Mouse (Mus musculus) urinary bladder, adult 2 months (tissue): Measurements from ENCODE around the gene 3110082J24Rik. TPM values are rescaled to one million over a fixed set of nuclear protein-coding genes. Genes with fewer than 3 reads are reported as not detected.
A peak's percentile ranks its signal among the peaks of the same experiment; 100 is the strongest.

Source experiments
- DNase-seq: peaks from one replicate; pipeline ENCODE4 v3.0.0; 2022; ENCODE audit warnings: low spot score
- polyA plus RNA-seq: library from polyadenylated mRNA; depleted of rRNA; stranded (reverse); fragments of >200 nt; gene quantifications from 2 replicates; pipeline ENCODE4 v1.2.3, GENCODE M21; 2012

3110082J24Rik gene
- polyA plus RNA-seq, 1 experiment, result not detected

DNA sequence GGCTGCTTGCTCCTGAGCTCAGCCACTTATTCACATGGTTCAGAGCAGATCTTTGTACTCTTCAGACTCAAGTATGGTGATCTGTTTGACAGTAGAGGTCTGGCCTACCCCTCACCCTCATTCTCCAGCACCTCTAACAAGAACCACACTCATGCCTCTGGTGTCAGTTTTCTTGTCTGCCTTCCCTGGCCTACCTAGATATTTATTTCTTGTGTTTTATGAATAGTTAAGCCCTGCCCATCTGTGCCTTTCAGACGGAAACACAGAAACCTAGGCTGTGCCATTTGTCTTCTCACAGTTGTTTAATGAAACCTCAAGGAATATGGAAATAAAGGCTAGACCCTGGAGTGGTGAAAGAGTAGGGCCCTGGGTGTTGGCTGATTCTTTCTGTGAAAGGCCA lies 12.1 kb upstream of the 3110082J24Rik start:
- DNase-seq, result no peak

DNA sequence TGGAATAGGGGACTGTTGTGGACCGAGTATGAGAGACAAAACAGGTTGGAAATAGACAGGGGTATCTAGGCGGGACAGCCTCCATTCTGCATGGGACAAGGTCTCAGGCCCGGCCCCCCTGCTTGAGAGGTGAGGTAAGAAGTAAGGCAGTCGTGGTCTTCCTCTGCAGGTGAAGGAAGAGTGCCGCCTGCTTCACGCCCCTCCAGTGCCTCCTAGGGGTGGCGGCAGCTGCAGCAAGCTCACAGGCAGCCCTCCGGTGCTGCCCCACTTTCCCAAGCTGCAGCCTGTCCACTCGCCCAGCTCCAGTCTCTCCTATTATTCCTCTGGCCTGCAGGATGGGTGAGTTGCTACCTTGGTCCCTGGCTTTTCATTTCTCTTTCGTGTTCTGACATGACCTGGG lies 9.8 kb upstream of the 3110082J24Rik start:
- DNase-seq, result no peak

DNA sequence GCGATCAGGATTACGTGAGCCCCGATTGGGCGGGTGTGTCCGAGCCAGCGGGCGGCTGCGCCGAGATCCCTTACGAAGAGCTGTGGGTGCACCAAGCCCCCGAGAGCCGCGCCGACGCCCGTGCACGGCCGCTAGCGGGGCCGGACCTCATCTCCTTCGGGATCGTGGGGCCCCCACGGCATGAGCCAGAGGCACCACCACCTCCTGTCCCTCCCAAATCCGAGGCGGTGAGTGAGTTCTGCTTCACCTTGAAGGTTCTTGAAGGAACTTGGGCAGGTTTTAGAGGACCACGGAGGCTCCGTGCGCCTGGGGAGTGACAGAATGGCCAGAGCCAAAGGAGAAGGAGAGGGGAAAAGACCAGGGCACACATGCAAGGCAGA lies 8.9 kb upstream of the 3110082J24Rik start:
- no peak for DNase-seq

DNA sequence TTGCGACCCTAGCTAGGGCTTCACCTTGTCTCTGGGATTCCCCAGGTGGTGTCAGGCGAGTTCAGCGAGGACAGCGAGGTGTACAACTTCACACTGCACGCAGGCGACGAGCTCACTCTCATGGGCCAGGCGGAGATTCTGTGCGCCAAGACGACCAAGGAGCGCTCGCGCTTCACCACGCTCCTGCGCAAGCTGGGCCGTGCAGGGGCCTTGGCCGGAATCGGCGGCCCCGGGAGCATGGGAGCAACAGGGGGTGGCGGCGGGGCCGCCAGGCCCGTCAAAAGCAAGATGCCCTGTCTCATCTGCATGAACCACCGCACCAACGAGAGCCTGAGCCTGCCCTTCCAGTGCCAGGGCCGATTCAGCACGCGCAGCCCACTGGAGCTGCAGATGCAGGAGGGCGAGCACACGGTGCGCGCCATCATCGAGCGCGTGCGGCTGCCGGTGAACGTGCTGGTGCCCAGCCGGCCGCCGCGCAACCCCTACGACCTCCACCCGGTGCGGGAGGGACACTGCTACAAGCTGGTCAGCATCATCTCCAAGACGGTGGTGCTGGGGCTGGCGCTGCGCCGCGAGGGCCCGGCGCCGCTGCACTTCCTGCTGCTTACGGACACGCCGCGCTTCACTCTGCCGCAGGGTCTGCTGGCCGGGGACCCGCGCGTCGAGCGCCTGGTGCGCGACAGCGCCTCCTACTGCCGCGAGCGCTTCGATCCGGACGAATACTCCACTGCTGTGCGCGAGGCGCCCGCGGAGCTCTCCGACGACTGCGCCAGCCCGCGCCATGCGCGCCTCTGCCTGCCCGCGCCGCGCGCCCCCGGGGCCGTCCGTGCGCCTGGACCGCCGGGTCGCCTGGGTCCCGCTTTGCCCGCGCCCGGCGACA lies 8.2 kb upstream of the 3110082J24Rik start:
- DNase-seq, result peak; percentile 44

DNA sequence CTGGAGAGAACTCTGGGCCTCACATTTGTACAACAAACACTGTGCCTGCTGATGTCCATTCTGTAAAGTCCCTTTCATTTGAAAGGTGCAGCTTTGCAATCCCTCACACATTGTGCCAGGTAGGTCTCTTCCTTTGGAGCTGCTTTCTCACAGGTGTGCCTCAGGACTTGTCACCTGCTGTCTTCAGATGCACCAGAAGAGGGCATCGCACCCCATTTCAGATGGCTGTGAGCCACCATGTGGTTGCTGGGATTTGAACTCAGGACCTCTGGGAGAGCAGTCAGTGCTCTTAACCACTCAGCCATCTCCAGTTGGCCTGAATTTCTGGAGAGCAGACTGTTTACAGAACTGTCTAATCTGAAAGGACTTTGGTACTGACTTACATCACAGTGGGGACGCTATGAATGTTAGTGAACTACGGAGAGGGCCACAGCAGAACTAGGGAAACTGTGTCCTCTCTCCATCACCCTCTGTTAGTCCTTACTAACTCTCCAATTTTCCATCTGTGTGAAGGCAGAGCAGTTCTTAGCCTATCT lies 6.7 kb upstream of the 3110082J24Rik start:
- no peak for DNase-seq

DNA sequence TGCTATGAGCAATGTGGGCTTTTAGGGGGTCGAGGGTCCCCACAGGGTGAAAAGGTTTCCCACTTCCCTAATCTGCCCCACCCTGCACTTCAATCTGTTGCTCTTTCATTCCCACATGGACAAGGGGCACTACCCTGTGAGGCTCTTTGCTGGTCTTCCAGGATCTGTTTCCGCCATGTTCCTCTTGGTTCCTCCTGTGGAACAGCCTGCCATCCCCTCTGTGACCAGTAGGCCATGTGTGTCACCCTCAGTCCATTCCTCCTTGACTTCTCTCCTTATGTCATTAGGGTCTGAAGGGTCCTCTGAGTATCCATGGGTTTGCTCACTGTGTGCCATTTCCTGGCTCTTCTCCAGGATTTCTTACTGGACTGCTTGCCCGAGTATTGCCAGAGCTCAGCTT lies 5.9 kb upstream of the 3110082J24Rik start:
- DNase-seq, result no peak

DNA sequence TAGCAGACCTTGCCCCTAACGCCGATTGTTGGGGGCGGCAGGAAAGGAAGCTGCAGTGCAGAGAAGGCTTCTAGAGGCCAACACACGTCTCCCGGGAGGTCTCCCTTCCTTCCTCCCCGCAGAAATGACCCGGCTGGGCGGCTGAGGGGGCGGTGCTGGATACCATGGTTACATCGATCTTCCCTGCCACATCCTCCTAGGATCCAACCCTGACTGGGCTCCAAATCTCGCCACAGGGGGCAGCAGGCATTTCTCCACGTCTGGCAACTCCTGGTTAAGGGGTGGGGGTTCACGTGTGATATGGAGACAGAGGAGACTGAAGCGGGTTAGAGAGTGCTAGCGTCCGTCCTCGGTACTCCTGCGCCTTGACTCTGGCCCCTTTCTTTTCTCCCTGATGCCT lies 5.2 kb upstream of the 3110082J24Rik start:
- DNase-seq, result no peak

DNA sequence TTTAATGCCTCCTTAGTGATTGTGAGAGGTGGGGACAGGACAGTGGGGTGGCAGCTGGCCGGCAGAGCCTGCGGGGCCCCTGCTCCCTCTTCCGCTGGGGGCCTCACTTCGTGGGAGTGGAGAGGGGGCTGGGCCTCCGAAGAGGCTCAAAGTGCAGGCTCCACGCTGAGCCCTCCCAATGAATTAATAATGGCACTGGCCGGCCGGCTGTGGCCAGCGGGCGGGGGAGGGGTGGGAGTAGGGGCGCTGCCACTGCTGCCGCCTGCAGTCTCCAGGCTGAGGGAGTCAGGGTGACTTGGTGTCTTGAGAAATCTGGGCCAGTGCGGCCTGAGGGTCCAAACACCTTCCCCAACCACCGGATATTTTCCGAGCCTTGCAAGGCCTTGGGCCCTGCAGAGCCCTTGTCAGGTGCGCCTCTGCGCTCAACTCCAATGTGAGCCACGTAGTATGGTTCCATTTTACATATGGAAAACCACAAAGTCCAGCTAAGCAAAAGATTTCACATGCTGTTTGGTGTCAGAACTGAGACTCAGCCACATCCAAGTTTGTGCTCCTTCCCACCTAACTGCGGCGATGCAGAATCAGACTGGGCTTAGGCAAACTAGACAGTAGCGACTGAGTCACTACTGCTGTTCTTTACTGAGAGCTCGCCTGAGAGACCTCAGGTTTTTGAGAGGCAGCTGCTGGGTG lies 4.6 kb upstream of the 3110082J24Rik start:
- no peak for DNase-seq

DNA sequence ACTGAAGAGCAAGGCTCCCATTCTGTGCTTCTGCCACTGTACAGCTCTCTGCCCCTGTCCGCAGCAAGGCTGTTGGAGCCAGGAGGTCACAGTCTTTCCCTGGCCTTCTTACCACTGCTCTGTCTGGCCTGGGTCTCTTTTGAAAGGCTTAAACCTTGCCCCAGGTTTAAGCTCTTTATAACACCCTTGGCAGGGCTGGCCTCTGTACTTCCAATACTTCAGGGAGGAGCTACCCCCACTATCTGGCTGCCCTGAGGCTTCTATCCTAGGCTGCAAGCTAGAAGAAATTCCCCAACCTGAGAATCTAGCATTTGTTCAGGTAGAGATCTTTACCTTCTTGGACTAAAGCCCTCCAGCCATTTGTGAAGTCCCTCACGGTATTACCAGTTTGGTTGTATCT lies 4.0 kb upstream of the 3110082J24Rik start:
- DNase-seq, result no peak

DNA sequence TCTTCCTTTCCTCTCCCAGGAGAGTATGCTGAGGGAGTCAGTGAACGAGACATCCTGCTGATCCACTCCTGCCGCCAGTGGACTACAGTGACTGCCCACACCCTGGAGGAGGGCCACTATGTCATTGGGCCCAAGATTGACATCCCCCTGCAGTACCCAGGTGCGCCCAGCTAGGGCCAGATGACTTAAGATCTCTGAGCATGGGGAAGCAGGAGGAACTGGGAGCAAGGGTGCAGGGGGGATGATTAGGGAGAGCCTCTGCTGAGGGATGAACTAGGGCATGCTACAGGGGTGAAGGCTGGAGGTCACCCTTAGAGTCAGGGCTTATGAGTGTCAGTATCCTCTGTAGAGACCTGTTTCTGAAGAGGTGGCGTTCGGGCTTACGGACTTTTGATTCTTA lies 2.3 kb upstream of the 3110082J24Rik start:
- peak; percentile 10 for DNase-seq

DNA sequence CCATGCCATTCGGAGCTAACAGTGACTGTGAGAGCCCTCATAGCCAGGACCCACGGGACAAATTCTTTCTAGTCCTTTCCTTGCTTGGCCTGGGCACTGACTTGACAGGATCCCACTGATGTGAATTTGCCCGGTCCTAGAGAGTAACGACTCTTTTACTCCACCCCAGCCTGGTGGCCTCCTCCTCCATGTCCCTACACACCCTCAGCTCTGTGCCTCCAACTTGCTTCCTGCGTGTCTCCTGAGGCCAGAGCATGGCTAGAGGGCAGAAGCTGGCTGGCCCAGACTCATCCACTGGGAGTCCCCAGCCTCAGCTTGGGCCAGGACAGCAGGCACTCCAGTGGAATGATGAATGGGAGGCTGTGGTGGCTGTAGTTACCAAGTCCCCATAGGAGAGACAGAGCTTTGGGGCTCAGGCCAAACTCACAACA lies 1.7 kb upstream of the 3110082J24Rik start:
- DNase-seq, result peak; percentile 11

DNA sequence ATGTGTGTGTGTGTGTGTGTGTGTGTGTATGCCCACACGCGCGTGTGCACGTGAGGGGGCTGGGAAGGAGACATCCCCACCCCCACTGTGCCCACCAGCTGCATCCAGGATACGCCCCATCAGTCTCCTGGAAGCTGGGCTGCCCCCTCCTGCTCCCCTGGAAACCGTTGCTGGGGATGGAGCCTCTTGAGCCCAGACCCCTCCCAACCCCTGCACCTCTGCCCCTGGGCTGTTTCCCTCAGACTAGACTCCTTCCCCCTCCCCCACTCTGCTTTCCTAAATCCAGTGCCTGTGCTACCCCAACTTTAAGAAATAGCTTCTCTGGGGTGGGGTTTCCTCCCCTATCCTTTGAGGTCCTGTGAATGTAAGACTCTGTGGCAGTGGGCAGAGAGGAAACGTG lies 1.3 kb upstream of the 3110082J24Rik start:
- no peak for DNase-seq

DNA sequence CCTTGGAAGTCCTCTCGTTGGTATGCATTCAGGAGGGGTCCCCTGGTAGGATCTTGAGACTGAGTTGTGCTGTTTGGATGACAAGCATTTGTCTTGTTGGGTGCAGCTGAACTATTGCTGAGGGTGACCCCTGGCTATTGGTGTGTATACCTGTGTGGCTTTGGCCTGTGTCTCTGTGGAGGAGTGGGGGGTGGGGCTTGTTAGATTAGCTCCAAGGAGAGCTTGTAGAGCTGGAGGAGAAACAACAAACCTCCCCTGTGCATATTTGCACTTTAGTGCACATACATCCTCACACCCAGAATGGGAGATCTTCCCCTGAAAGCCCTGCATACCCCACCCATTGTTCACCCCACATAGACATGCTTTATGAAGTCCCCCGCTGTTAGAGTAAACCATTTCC lies 870 bp upstream of the 3110082J24Rik start:
- DNase-seq, result peak; percentile 8

DNA sequence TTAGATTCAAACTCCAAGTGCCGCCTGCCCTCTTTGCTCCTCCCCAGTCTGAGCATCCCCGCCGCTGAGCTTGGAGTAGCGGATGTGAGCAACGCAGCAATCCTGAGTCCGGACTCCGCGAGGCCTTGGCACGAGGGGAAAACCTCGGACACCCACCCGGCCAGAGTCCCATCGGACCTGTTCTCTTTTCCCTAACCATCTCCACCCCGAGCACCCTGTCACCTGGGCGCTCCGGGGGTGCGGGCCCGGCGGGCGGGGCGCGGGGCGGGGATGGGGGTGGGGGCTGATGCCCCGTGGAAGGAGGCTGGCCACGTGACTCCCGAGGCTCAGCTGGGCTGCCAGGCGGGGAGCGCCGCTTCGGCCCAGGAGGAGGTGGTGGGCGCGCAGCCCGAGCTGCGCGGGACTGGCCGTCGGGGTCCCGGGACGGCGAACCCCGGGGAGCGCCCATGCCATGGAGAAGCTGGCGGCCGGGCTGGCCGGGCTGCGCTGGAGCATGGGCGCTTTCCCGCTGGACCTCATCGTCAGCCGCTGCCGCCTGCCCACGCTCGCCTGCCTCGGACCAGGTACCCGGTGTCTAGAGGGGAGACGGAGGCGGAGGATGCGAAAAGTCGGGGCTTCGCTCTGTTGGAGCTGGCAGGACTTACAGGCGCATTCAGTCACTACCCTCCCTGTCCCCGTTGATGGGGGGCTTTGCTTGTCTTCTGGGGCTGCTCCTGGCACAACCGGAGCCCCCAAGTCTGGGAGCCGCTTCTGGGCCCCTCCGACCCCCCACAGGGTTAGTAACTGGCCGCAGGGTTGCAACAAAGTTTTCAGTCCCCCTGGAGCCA lies 832 bp downstream of the 3110082J24Rik start, which contains the start of gene Garem2:
TSS of gene Garem2 (plus strand) at position 321 of the 827 bp plus-strand sequence.
- DNase-seq, result peak; percentile 21

DNA sequence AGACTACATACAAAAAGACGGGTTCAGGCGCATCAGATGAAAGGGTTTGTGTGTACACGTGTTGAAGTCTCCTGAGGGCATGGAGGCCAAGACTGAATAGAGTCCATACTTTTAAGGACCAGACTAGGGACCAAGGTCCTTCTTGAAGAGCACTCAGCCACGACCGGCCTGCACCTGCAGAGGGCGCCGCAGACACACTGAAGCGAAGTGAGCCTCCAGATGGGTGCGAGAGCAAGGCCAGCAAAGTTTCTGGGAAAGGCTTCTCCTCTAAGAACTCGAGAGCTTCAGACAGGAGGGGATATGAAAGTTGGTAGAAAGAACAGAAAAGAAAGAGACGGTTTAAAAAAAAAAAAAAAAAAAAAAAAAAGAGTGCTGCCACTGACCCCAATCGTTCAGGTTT lies 1.5 kb downstream of the 3110082J24Rik start:
- DNase-seq, result peak; percentile 16

DNA sequence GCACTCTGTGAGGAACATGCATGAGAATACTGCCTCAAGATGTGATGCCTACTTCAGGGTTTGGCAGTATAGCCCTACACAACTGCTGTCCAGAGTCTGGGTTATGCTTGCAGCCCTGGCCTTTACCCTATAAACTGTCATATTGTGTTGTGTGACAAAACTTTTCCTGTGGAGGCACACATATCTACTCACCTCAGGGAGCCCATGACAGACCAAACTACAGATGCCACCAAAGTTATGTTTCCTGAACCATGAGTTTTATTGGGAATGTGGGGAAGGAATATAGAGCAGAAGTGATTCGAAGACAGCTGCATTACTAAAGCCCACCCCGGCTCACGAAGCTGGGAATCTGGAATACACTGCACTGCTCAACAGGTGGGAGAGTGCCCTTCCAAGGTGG lies 2.5 kb downstream of the 3110082J24Rik start:
- DNase-seq, result no peak

DNA sequence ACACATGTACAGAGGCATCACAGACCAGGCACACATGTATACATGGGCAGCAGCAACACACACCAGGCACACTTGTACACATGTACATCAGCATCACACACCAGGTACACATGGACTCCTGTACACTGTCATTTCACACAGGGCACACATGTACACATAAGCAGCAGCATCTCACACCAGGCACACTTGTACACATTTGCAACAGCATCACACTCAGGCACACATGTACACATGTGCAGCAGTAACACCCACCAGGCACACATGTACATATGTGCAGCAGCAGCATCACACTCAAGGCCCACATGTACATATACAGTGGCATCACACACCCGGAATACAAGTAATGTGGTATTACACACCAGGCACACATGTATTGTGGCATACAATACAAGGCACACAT lies 7.6 kb downstream of the 3110082J24Rik start:
- DNase-seq, result no peak

DNA sequence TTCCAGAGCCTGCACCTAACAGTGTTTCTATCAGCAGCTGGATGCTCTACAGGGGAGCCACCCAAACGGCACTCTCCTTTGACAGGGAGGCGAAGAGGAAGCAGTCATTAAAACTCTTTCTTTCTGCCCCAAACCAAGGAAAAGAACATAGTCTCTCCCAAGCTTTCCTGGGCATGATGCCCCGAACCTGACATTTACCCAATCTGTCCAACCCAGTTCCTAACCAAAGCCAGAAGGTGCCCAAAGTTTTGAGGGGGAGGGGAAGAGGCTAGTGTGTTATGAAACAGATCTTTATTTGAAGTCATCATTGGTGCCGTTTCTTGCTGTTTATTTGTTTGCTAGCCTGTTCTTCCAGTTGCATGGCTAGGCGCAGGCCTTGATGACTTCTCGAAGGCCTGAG lies 10.2 kb downstream of the 3110082J24Rik start:
- DNase-seq, result no peak

DNA sequence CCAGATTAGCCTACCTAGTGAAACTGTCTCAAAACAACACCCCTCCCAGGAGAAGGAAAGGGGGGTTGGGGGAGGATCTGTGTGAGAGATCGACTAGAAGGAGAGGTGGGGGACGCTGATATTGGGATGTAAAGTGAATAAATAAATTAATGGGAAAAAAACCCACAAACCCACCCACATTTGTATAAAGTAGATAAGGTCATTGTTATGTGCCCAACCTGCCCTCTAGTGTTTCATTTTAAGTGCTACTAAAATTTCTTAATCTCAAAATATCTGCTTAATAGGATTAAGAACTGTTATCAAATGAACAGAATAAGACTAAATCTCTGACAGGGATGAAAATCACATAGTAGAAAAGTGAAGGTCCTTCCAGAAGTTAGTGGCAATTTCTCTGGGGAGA lies 11.5 kb downstream of the 3110082J24Rik start:
- DNase-seq, result no peak

DNA sequence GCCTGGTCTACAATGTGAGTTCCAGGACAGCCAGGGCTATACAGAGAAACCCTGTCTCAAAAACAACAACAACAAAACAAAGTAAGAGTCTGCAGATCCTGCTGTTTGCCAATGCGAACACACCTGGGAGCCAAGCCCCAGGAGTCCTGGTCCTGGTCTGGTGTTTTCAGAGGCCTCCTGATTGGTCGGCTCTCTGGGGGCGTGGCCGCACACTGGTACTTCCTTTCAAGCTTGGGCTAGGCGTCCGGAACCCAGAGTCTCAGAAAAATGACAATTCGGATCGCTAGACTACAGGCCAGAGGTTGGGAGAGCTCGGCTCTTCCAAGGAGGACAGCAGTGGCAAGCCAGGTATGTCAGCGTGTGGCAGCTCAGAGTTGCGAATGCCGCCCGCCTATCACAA lies 13.2 kb downstream of the 3110082J24Rik start:
- DNase-seq, result peak; percentile 12

DNA sequence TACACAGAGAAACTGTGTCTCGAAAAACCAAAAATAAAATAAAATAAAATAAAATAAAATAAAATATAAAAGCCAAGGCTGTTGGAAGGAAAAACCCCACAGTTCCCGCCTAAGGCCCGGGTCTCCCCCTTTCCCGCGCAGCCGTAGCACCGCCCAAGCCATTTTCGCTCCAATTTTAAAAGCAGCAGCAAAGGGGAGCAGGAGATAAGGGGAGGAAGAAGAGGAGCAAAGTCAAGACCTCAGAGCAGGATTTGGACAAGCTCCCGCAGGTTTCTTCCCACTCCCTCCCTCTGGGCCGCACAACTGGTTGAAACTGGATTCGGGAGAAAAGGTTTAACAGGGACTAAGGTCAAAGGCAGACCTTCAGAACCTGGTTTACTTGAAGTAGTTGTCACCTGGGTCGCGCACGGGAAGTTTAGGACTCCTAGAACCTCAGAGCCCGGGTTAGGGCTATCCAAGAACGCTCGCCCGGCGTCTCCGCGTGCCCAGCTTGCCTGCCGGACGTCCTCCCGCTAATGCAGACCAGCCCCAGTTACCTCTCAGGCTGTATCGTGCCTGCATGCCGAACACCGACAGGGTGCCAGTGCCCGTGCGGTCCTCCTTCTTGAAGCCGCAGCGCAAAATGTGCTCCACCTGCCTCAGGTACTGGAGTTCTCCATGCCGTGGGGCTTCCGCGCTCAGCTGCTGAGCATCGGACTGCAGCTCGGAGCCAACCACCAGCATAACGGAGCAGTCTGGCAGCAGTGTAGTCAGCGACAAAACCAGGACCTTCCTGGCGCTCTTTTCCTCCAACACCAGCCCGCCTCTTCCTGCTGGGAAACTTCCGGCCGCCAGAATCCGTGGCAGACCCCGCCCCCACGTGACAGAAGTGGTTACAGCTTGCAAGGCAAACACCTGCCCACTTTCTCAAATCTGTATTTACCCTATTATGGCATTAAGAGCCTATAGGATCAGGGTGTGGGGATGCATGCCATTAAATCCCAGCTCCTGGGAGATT lies 32.8 kb downstream of the 3110082J24Rik start, which contains the start of gene Tyms:
TSS of gene Tyms (minus strand) at position 793 of the 997 bp plus-strand sequence.
- DNase-seq, result peak; percentile 47
